Mouse (Mus musculus): Measurements from ENCODE around the gene Tagln. TPM values are rescaled to one million over a fixed set of nuclear protein-coding genes. Genes with fewer than 3 reads are reported as not detected.

The Tagln gene
- total and polyA plus RNA-seq, 3 experiments, result 0.42 to 1.1 TPM; not detected in 1

DNA sequence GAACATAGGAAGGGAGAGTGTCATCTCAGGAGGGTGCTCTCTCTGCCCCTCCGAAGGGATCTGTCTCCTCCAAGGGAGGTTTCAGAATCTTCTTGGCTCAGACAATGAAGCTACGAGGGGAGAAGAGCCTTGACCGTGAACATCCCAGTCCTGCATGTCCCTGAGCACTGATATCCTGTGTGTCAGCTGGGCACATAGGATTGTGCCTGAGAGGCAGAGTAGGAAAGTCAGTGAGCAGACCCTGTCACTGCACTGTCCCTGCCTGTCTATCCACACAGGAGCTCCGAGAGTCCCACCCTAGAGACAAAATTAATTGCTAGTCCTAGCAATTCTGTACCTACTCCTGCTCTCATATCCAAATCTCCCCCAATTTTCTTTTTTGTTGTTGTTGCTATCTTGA, 16.2 kb upstream of the Tagln start:
- Histone ChIP-seq H3K27me3 (ENCODE audit: control insufficient read depth in 1 of 2, insufficient read depth in 2 of 2, low read length in 2 of 2) (no peaks in the 10 kb centered on the region), H3K36me3 (ENCODE audit: control insufficient read depth in 1 of 2, insufficient read depth in 2 of 2, low read length in 2 of 2) (peaks cover 2 to 4% of the 10 kb centered on the region in 2 experiments; a peak in 3 of 4 replicates), H3K9me3 (replicated peaks; ENCODE audit: insufficient read depth, low read length) (no peaks in the 10 kb centered on the region), H3K9ac (ENCODE audit: control insufficient read depth, low read depth, low read length, poor library complexity, severe bottlenecking) (no peak overlapping the region), H3K27ac (ENCODE audit: control insufficient read depth, low read depth, low read length) (no peak overlapping the region), H3K79me2 (ENCODE audit: control insufficient read depth, insufficient read depth, low read length, poor library complexity) (peaks cover 12% of the 10 kb centered on the region), H3K4me1 (ENCODE audit: control insufficient read depth in 1 of 2, insufficient read depth in 2 of 2, low read length in 2 of 2) (peaks cover 2 to 11% of the 10 kb centered on the region in 2 experiments; a peak in 2 of 4 replicates), H3K4me3 (ENCODE audit: control insufficient read depth in 1 of 2, insufficient read depth in 1 of 2, low read depth in 2 of 2, low read length in 2 of 2) (no peak overlapping the region)
- no peak for DNase-seq (ENCODE audit: low read depth, low spot score)
- TF ChIP-seq USF1 (IDR thresholded peaks at IDR 0.05; ENCODE audit: low read depth, low read length) (no peak), CHD2 (IDR thresholded peaks at IDR 0.05; ENCODE audit: low read length) (no peak), GABPA (IDR thresholded peaks at IDR 0.05; ENCODE audit: low read depth, low read length) (no peak), MYC (IDR thresholded peaks at IDR 0.05; ENCODE audit: low read depth, low read length) (no peak), UBTF (IDR thresholded peaks at IDR 0.05; ENCODE audit: borderline replicate concordance, insufficient read depth, low read depth, low read length) (no peak), POLR2A (IDR thresholded peaks at IDR 0.05; ENCODE audit: control insufficient read depth in 1 of 2, insufficient read depth in 1 of 2, low read depth in 1 of 2, low read length in 2 of 2, poor library complexity in 1 of 2) (no peak), CHD1 (IDR thresholded peaks at IDR 0.05; ENCODE audit: low read depth, low read length) (no peak), RCOR1 (IDR thresholded peaks at IDR 0.05; ENCODE audit: low read depth, low read length) (no peak), POLR2AphosphoS5 (IDR thresholded peaks at IDR 0.05; ENCODE audit: borderline replicate concordance, low read depth, low read length) (no peak), HCFC1 (IDR thresholded peaks at IDR 0.05; ENCODE audit: low read depth, low read length) (no peak)

- H3K4me1 ChIP-seq (ENCODE audit: control insufficient read depth in 1 of 2, insufficient read depth in 2 of 2, low read length in 2 of 2), result no peaks in the 10 kb centered on the region
- DNase-seq (ENCODE audit: low read depth, low spot score), result no peak
- TF ChIP-seq RCOR1 (IDR thresholded peaks at IDR 0.05; ENCODE audit: low read depth, low read length), result no peak
- TF ChIP-seq CTCF (IDR thresholded peaks at IDR 0.05 in 2 of 3, conservative IDR thresholded peaks at IDR 0.05 in 1 of 3; ENCODE audit: control insufficient read depth in 1 of 3, insufficient read depth in 1 of 3, low read depth in 2 of 3, low read length in 3 of 3, poor library complexity in 1 of 3, severe bottlenecking in 1 of 3), result no peak
- no peak for TF ChIP-seq TBP (IDR thresholded peaks at IDR 0.05; ENCODE audit: low read depth, low read length)
- no peak for TF ChIP-seq ZC3H11A (IDR thresholded peaks at IDR 0.05; ENCODE audit: low read depth, low read length)
- TF ChIP-seq BHLHE40 (IDR thresholded peaks at IDR 0.05; ENCODE audit: borderline replicate concordance, low read depth, low read length), result no peak
- no peak for TF ChIP-seq NELFE (IDR thresholded peaks at IDR 0.05; ENCODE audit: low read depth, low read length)
- no peak for TF ChIP-seq SIN3A (IDR thresholded peaks at IDR 0.05; ENCODE audit: low read length)
- TF ChIP-seq RAD21 (IDR thresholded peaks at IDR 0.05; ENCODE audit: low read depth, low read length), result no peak
- no peak for TF ChIP-seq JUND (IDR thresholded peaks at IDR 0.05; ENCODE audit: low read depth, low read length)
- TF ChIP-seq POLR2AphosphoS2 (IDR thresholded peaks at IDR 0.05; ENCODE audit: low read length), result no peak
- no peak for TF ChIP-seq MYC (IDR thresholded peaks at IDR 0.05; ENCODE audit: low read depth, low read length)
- no peak for TF ChIP-seq ELF1 (IDR thresholded peaks at IDR 0.05; ENCODE audit: low read depth, low read length)
- TF ChIP-seq MAFK (IDR thresholded peaks at IDR 0.05; ENCODE audit: borderline replicate concordance, low read depth, low read length), result no peak
- TF ChIP-seq MAZ (IDR thresholded peaks at IDR 0.05; ENCODE audit: low read depth, low read length), result no peak
- TF ChIP-seq MXI1 (IDR thresholded peaks at IDR 0.05; ENCODE audit: low read depth, low read length), result no peak
- no peak for TF ChIP-seq USF1 (IDR thresholded peaks at IDR 0.05; ENCODE audit: low read depth, low read length)
- TF ChIP-seq SMC3 (IDR thresholded peaks at IDR 0.05; ENCODE audit: low read depth, low read length), result no peak
- no peak for TF ChIP-seq NRF1 (IDR thresholded peaks at IDR 0.05; ENCODE audit: insufficient read depth, low read depth, low read length, poor library complexity, severe bottlenecking)
- TF ChIP-seq ETS1 (IDR thresholded peaks at IDR 0.05; ENCODE audit: low read depth, low read length), result no peak
- H3K9me3 ChIP-seq (replicated peaks; ENCODE audit: insufficient read depth, low read length), result no peaks in the 10 kb centered on the region
- H3K9ac ChIP-seq (ENCODE audit: control insufficient read depth, low read depth, low read length, poor library complexity, severe bottlenecking), result no peak overlapping the region
- H3K27me3 ChIP-seq (ENCODE audit: control insufficient read depth in 1 of 2, insufficient read depth in 2 of 2, low read length in 2 of 2), result no peaks in the 10 kb centered on the region
- no peaks in the 10 kb centered on the region for H3K79me2 ChIP-seq (ENCODE audit: control insufficient read depth, insufficient read depth, low read length, poor library complexity)
- H3K36me3 ChIP-seq (ENCODE audit: control insufficient read depth in 1 of 2, insufficient read depth in 2 of 2, low read length in 2 of 2), result peaks cover 0 to 2% of the 10 kb centered on the region in 2 experiments; a peak in 2 of 4 replicates
- H3K27ac ChIP-seq (ENCODE audit: control insufficient read depth, low read depth, low read length), result no peak overlapping the region
- no peak overlapping the region for H3K4me3 ChIP-seq (ENCODE audit: control insufficient read depth in 1 of 2, insufficient read depth in 1 of 2, low read depth in 2 of 2, low read length in 2 of 2)
Observed at GRCm38 (mm10) chr9:45946872-45947183, 11.0 kb upstream of the Tagln start.
